Mouse (Mus musculus): Measurements from ENCODE around the gene Actn2.

DNA sequence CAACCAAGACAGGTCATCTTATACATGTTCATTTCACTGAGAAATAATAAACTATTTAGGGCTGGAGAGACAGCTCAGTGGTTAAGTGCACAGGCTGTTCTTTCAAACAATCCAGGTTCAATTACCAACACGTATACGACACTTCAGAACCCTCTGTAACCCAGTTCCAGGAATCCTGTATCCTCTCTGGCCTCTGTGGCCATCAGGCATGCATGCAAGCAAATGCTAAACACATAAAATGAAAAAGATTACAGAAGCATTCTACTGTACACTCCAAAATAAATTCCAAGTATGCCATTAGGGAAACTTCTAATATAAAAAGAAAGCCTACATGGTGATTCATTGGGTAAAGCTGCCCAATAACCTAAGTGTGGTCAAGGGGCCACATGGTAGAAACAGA lies 94.6 kb downstream of the Actn2 start:
- TF ChIP-seq GATA1 (IDR thresholded peaks at IDR 0.05; ENCODE audit: low read length) (no peak), TAL1 (IDR thresholded peaks at IDR 0.05; ENCODE audit: low read length) (no peak)

All from erythroblast, embryonic 14.5 days (primary cell).